Mouse (Mus musculus) limb, embryonic 13.5 days (tissue): ENCODE data around the gene Gtf2f2. TPM values are rescaled to one million over a fixed set of nuclear protein-coding genes. Genes with fewer than 3 reads are reported as not detected.
"Not testable (repeated sequence)": the region's sequence is repeated elsewhere in the genome, so short reads cannot be mapped to it uniquely, and the experiment has no call there.

Source experiments
- ATAC-seq: fragments of 200-750 bp; cut with Nextera tagmentation; 2 replicates; pipeline ENCODE4 v1.8.0; 2017; ENCODE audit warnings: low read depth, moderate number of reproducible peaks, moderate TSS enrichment; ENCODE audit not compliant: low FRiP score
- H3K27ac ChIP-seq: fragments of 300-500 bp; sonication (generic); 2 replicates; pipeline ENCODE4 v1.5.1; 2015; ENCODE audit warnings: inconsistent platforms, mild to moderate bottlenecking, moderate library complexity
- H3K27me3 ChIP-seq: fragments of 300-500 bp; sonication (generic); 2 replicates; pipeline ENCODE4 v1.6.1; 2015; ENCODE audit warnings: mild to moderate bottlenecking, inconsistent platforms
- H3K36me3 ChIP-seq: fragments of 300-500 bp; sonication (generic); 2 replicates; pipeline ENCODE4 v1.6.1; 2015; ENCODE audit warnings: inconsistent platforms, mild to moderate bottlenecking, moderate library complexity
- H3K4me1 ChIP-seq: fragments of 300-500 bp; sonication (generic); 2 replicates; pipeline ENCODE4 v1.6.1; 2015; ENCODE audit warnings: inconsistent platforms
- H3K4me2 ChIP-seq: fragments of 300-500 bp; sonication (generic); replicated peaks from 2 replicates; pipeline ENCODE4 v1.6.1; 2015; ENCODE audit warnings: inconsistent platforms, mild to moderate bottlenecking, moderate library complexity
- H3K4me3 ChIP-seq: fragments of 300-500 bp; sonication (generic); 2 replicates; pipeline ENCODE4 v1.5.1; 2015; ENCODE audit warnings: moderate library complexity, mild to moderate bottlenecking, inconsistent platforms
- H3K9ac ChIP-seq: fragments of 300-500 bp; sonication (generic); 2 replicates; pipeline ENCODE4 v1.6.1; 2015; ENCODE audit warnings: mild to moderate bottlenecking, inconsistent platforms
- H3K9me3 ChIP-seq: fragments of 300-500 bp; sonication (generic); 2 replicates; pipeline ENCODE4 v1.6.1; 2016; ENCODE audit warnings: inconsistent platforms
- WGBS: fragments of 180-500 bp; shearing (Covaris S2); methylation state at CpG from one replicate; pipeline ENCODE4 v1.1.7; 2015; 5-methylcytosine and 5-hydroxymethylcytosine counted together
- polyA plus RNA-seq: library from polyadenylated mRNA; unstranded; fragments of >200 nt; fragmentation: Nextera tagmentation; extraction: Ambion mirVana; gene quantifications from 2 replicates; pipeline ENCODE4 v1.2.1, GENCODE M21; 2015

Gene Gtf2f2
- polyA plus RNA-seq, 1 experiment from 2014 or later, result 41.4 TPM

DNA sequence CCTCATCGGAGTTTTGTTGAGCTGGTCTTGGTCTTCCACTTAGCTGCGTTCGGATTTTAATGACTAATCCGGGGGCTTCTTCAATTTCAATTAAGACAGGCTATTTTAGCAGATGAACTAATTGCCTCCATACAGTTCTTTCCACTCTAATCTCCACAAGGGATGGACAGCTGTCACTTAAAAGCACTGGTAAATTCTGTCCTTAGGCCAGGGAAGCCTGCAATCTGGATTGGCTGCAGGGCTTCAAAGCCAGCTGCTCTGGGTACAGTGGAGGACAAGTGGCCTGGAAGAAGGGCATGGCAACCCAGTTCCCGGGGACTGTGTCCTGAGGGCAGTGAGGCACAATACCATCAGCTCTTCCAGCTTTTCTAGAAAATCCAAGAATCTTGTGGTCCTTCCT is 139.6 kb downstream of the Gtf2f2 start:
- Histone ChIP-seq H3K4me2 (0 out of 2 replicates have a peak overlapping the region, but pooled peaks have one; percentile 19), H3K9me3 (no peaks in the 10 kb centered on the region), H3K36me3 (no peaks in the 10 kb centered on the region), H3K27ac (no peak overlapping the region), H3K4me3 (no peak overlapping the region), H3K4me1 (no peaks in the 10 kb centered on the region), H3K9ac (no peak overlapping the region), H3K27me3 (no peaks in the 10 kb centered on the region)
- no peak for ATAC-seq
- 6% methylated on average over 4 of the region's 5 CpGs for WGBS

- Histone ChIP-seq H3K4me3 (peak overlapping the region; percentile 15; the same call in 1 of the 2 replicates), H3K9ac (no peak overlapping the region), H3K36me3 (no peaks in the 10 kb centered on the region), H3K27me3 (no peaks in the 10 kb centered on the region), H3K4me2 (peak overlapping the region; percentile 45; the same call in 1 of the 2 replicates), H3K27ac (no peak overlapping the region), H3K9me3 (no peaks in the 10 kb centered on the region), H3K4me1 (no peaks in the 10 kb centered on the region)
- 14% methylated on average over 9 of the region's 10 CpGs for WGBS
- ATAC-seq, result peak; percentile 52; the same call in 1 of the 2 replicates
Observed at GRCm38 (mm10) chr14:75870631-75871030, 140.0 kb downstream of the Gtf2f2 start.

GRCm38 (mm10) chr14:75869769-75870363 is 140.8 kb downstream of the Gtf2f2 start:
- 79% methylated on average over 14 of the region's 14 CpGs for WGBS

DNA sequence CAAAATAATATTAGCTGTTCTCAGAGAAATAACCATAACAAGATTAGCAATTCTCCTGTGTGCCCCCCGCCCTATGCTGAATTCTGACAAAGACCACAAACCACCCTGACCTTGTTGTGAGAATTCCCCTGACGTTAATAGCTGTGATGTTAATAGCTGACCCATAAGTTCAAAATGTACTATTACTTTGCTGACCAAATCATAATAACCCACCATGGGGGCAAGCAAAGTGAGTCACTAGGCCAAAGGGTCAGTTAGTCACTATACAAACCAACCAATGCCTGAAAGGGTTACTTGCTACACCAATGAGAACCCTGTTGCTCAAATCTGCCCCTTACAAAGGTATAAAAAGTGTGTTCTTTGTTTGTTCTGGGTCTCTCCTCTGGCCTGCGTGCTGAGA is 142.6 kb downstream of the Gtf2f2 start:
- H3K27ac ChIP-seq, ATAC-seq, H3K4me1 ChIP-seq, H3K27me3 ChIP-seq, H3K4me3 ChIP-seq, H3K9ac ChIP-seq, H3K9me3 ChIP-seq, H3K36me3 ChIP-seq, H3K4me2 ChIP-seq: not testable (repeated sequence)
- 71% methylated on average over 3 of the region's 3 CpGs for WGBS

More at GRCm38 (mm10) chr14:75869769-75870363, 140.8 kb downstream of the Gtf2f2 start:
- Histone ChIP-seq H3K27ac (no peak overlapping the region), H3K4me3 (no peak overlapping the region), H3K9ac (no peak overlapping the region), H3K27me3 (no peaks in the 10 kb centered on the region), H3K4me1 (no peaks in the 10 kb centered on the region), H3K9me3 (no peaks in the 10 kb centered on the region), H3K4me2 (no peak overlapping the region), H3K36me3 (no peaks in the 10 kb centered on the region)
- no peak for ATAC-seq

GRCm38 (mm10) chr14:75866706-75867333 is 143.8 kb downstream of the Gtf2f2 start:
- ATAC-seq, result no peak
- no peak overlapping the region for H3K9ac ChIP-seq
- no peaks in the 10 kb centered on the region for H3K36me3 ChIP-seq
- peaks cover 10% of the 10 kb centered on the region for H3K4me1 ChIP-seq
- H3K4me2 ChIP-seq, result no peak overlapping the region
- 80% methylated on average over 9 of the region's 9 CpGs for WGBS
- H3K27me3 ChIP-seq, result no peaks in the 10 kb centered on the region
- no peak overlapping the region for H3K27ac ChIP-seq
- no peaks in the 10 kb centered on the region for H3K9me3 ChIP-seq
- H3K4me3 ChIP-seq, result no peak overlapping the region

DNA sequence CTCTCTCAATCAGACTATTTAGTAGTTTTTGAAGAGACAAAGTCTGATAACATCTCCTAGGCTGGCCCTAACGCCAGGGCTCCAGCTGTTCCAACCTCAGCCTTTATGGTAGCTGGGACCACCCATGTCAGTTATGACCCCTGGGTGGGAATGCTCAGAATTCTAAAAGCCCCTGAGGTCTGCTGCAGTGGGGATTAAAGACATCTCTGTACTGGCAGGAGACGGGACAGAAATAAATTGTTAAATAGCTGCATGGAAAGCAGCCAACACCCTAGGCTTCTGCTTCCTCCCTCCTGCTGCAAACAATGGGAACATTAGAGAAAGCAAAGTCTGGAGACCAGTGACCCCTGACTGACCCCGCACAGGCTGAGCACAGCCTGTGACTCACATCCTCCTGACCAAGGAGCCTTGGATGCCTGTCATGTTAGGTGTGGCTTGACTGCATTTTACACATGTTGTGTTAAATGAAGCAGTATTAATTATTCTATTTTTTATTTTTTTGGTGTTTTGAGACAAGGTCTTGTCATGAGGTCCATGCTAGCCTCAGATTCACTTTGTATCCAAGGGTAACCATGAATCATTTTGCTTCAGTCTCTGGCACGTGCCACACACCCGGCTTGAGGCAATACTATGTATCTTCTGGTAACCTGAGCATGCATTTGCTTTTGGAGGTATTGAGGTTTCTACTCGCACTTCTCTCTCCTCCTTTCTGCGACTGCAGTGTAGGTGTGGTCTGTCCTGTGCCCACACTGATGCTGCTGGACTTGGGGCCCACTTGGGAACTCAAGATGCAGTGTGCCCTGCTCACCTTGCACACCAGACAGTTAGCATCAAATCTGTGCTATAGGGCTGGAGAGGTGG is 146.9 kb downstream of the Gtf2f2 start:
- ATAC-seq, result peak; percentile 92
- 19% methylated on average over 7 of the region's 7 CpGs for WGBS
- Histone ChIP-seq H3K9me3 (no peaks in the 10 kb centered on the region), H3K4me3 (no peak overlapping the region), H3K36me3 (no peaks in the 10 kb centered on the region), H3K4me2 (no peak overlapping the region), H3K9ac (no peak overlapping the region), H3K4me1 (peaks cover 10% of the 10 kb centered on the region), H3K27me3 (no peaks in the 10 kb centered on the region), H3K27ac (peak overlapping the region; percentile 77; the same call in 1 of the 2 replicates)

GRCm38 (mm10) chr14:75862701-75863100 is 148.0 kb downstream of the Gtf2f2 start:
- H3K4me3 ChIP-seq, result no peak overlapping the region
- no peaks in the 10 kb centered on the region for H3K27me3 ChIP-seq
- H3K4me1 ChIP-seq, result peaks cover 10% of the 10 kb centered on the region
- no peak for ATAC-seq
- no peak overlapping the region for H3K27ac ChIP-seq
- H3K4me2 ChIP-seq, result no peak overlapping the region
- no peaks in the 10 kb centered on the region for H3K9me3 ChIP-seq
- no peak overlapping the region for H3K9ac ChIP-seq
- WGBS, result 95% methylated on average over 6 of the region's 6 CpGs
- no peaks in the 10 kb centered on the region for H3K36me3 ChIP-seq

- H3K9me3 ChIP-seq, result no peaks in the 10 kb centered on the region
- H3K4me3 ChIP-seq, result no peak overlapping the region
- H3K27ac ChIP-seq, result no peak overlapping the region
- WGBS, result 80% methylated on average over 2 of the region's 2 CpGs
- H3K4me2 ChIP-seq, result no peak overlapping the region
- no peak for ATAC-seq
- no peaks in the 10 kb centered on the region for H3K27me3 ChIP-seq
- H3K36me3 ChIP-seq, result no peaks in the 10 kb centered on the region
- no peak overlapping the region for H3K9ac ChIP-seq
- peaks cover 10% of the 10 kb centered on the region for H3K4me1 ChIP-seq
Observed at GRCm38 (mm10) chr14:75859619-75860018, 151.0 kb downstream of the Gtf2f2 start.

DNA sequence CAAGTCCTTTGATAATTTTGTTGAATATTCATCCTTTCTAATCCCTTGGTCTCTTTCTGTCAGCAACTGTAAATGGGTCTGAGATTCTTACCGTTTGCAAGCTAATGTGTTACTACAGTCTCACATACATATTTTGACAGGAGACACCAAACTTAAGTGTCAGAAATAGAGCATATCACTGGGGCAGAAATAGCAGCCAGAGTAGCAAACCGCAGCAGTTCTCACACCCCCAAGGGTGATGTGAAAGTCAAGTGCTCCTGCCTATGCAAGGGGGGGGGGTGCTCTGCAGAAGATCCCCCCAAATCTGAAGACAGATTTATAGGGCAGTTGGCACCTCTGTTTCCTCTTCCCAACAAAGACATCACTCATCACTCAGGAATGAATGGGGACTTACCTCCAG is 152.5 kb downstream of the Gtf2f2 start:
- H3K27me3 ChIP-seq, result no peaks in the 10 kb centered on the region
- 0 out of 2 replicates have a peak, but pooled peaks cover 11% of the 10 kb centered on the region for H3K36me3 ChIP-seq
- H3K27ac ChIP-seq, result no peak overlapping the region
- H3K4me1 ChIP-seq, result no peaks in the 10 kb centered on the region; the same call in 1 of the 2 replicates
- no peak overlapping the region for H3K4me3 ChIP-seq
- ATAC-seq, result no peak
- no peak overlapping the region for H3K9ac ChIP-seq
- 65% methylated on average over 2 of the region's 2 CpGs for WGBS
- H3K4me2 ChIP-seq, result no peak overlapping the region
- no peaks in the 10 kb centered on the region for H3K9me3 ChIP-seq

GRCm38 (mm10) chr14:75855263-75855992 is 155.2 kb downstream of the Gtf2f2 start:
- peak; percentile 62 for ATAC-seq
- no peak overlapping the region for H3K4me3 ChIP-seq
- H3K27ac ChIP-seq, result no peak overlapping the region
- peaks cover 25% of the 10 kb centered on the region for H3K36me3 ChIP-seq
- H3K4me2 ChIP-seq, result no peak overlapping the region
- no peaks in the 10 kb centered on the region; the same call in 1 of the 2 replicates for H3K4me1 ChIP-seq
- H3K27me3 ChIP-seq, result no peaks in the 10 kb centered on the region
- WGBS, result 28% methylated on average over 17 of the region's 17 CpGs
- no peak overlapping the region for H3K9ac ChIP-seq
- H3K9me3 ChIP-seq, result no peaks in the 10 kb centered on the region; the same call in 1 of the 2 replicates

DNA sequence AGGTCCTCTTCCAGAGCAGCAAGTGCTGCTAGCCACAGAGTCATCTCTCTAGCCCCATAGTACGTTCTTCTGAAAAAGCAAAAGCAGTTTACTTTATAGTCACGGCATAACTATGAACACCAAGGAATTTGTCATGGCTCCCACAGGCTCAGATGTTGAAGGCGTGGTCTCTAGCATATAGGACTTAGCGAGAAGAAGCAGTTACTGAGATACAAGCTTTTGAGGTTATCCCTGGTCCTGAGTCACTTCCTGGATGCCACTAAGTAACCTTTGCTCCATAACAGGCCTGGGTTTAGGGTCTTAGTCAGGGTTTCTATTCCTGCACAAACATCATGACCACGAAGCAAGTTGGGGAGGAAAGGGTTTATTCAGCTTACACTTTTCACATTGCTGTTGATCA is 158.6 kb downstream of the Gtf2f2 start:
- H3K36me3 ChIP-seq, result peaks cover 59% of the 10 kb centered on the region
- no peak overlapping the region for H3K4me3 ChIP-seq
- 92% methylated on average over 5 of the region's 5 CpGs for WGBS
- H3K27me3 ChIP-seq, result no peaks in the 10 kb centered on the region
- ATAC-seq, result no peak
- H3K27ac ChIP-seq, result no peak overlapping the region
- H3K9ac ChIP-seq, result no peak overlapping the region
- no peaks in the 10 kb centered on the region; the same call in 1 of the 2 replicates for H3K9me3 ChIP-seq
- peaks cover 12% of the 10 kb centered on the region for H3K4me1 ChIP-seq
- no peak overlapping the region for H3K4me2 ChIP-seq
